Mouse (Mus musculus) ES-E14 (cell line): ENCODE measurements around the gene Abcc10. TPM values are rescaled to one million over a fixed set of nuclear protein-coding genes. Genes with fewer than 3 reads are reported as not detected.

Experiments
- DNase-seq: peaks from one replicate; pipeline ENCODE4 v3.0.0-alpha.2; 2013; ENCODE audit warnings: low read depth, low spot score
- H3K27ac ChIP-seq: 2 replicates; pipeline ENCODE4 v1.5.1; 2012; ENCODE audit warnings: low read depth, mild to moderate bottlenecking, low read length, moderate library complexity, mixed read lengths; ENCODE audit not compliant: poor library complexity, insufficient read depth, severe bottlenecking
- H3K36me3 ChIP-seq: 2 replicates; pipeline ENCODE4 v1.6.1; 2012; ENCODE audit warnings: mild to moderate bottlenecking, low read length, moderate library complexity, mixed read lengths; ENCODE audit not compliant: control insufficient read depth, poor library complexity, insufficient read depth, severe bottlenecking
- H3K4me1 ChIP-seq, 2 experiments: fragments of 150-350 bp in 1 of 2; sonication (generic) in 1 of 2; 2 replicates each; pipeline ENCODE4 v1.6.1; 2012; ENCODE audit warnings: low read length in 2 of 2, mild to moderate bottlenecking in 1 of 2, mixed read lengths in 1 of 2; ENCODE audit not compliant: control insufficient read depth in 2 of 2, insufficient read depth in 2 of 2, poor library complexity in 1 of 2
- H3K4me3 ChIP-seq, 2 experiments: fragments of 150-350 bp in 1 of 2; sonication (generic) in 1 of 2; 2 replicates each; pipeline ENCODE4 v1.5.1; 2012; ENCODE audit warnings: low read length in 2 of 2, low read depth in 1 of 2, mild to moderate bottlenecking in 1 of 2, mixed read lengths in 1 of 2; ENCODE audit not compliant: insufficient read depth in 1 of 2, poor library complexity in 1 of 2, severe bottlenecking in 1 of 2
- H3K9ac ChIP-seq: 2 replicates; pipeline ENCODE4 v1.6.1; 2012; ENCODE audit warnings: low read depth, mild to moderate bottlenecking, low read length, mixed read lengths; ENCODE audit not compliant: poor library complexity, insufficient read depth, severe bottlenecking
- H3K9me3 ChIP-seq: fragments of 150-350 bp; sonication (generic); 2 replicates; pipeline ENCODE4 v1.6.1; 2012; ENCODE audit warnings: low read depth, mild to moderate bottlenecking, low read length; ENCODE audit not compliant: control insufficient read depth, insufficient read depth
- CHD2 ChIP-seq: IDR thresholded peaks from 2 replicates; pipeline ENCODE4 v1.6.1; 2014; ENCODE audit warnings: mild to moderate bottlenecking, low read depth, low read length, inconsistent platforms
- HCFC1 ChIP-seq: IDR thresholded peaks from 2 replicates; pipeline ENCODE4 v1.6.1; 2012; ENCODE audit warnings: low read length, inconsistent platforms, borderline replicate concordance; ENCODE audit not compliant: insufficient read depth
- MAFK ChIP-seq: IDR thresholded peaks from 2 replicates; pipeline ENCODE4 v1.6.1; 2014; ENCODE audit warnings: mild to moderate bottlenecking, low read depth, low read length, inconsistent platforms; ENCODE audit not compliant: insufficient read depth
- ZC3H11A ChIP-seq: IDR thresholded peaks from 2 replicates; pipeline ENCODE4 v1.6.1; 2012; ENCODE audit warnings: low read depth, mild to moderate bottlenecking, inconsistent platforms, low read length, borderline replicate concordance
- ZNF384 ChIP-seq: IDR thresholded peaks from 2 replicates; pipeline ENCODE4 v1.6.1; 2012; ENCODE audit warnings: low read depth, low read length, inconsistent platforms
- in situ Hi-C, 2 experiments: fragments of 600-800 bp; cut with MboI; formaldehyde crosslinking; loops; one replicate each; pipeline ENCODE4 v1.15.1; 2025; ENCODE audit warnings: low sequenced_read_pairs in 2 of 2, inconsistent platforms in 1 of 2; ENCODE audit not compliant: unreplicated experiment in 2 of 2
- total RNA-seq: library from RNA; depleted of rRNA; stranded (reverse); fragments of 300-350 nt; gene quantifications from 2 replicates; pipeline ENCODE4 v1.2.3, GENCODE M21; 2012

The Abcc10 gene
- total RNA-seq, 1 experiment = 17.2 TPM

DNA sequence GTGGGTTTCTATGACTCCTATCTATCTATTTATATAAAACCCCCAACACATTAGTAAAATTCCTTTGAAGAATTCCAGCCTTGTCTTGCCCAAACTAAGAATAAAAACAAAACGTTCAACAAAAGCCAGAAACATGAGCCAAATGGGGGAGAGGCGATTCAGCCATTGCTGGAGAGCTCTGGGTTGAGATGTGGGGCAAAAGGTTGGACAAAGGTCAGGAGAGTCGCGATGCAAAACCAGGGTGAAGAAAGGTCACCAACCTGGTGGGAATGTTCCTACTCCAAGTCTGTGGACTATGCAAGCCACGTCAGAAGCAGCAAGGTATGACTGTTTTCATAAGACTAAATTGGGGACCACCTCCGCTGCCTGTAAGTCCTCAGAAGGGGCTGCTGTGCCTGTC lies 7.7 kb downstream of the Abcc10 start:
- no peaks in the 10 kb centered on the region for H3K9me3 ChIP-seq
- H3K4me1 ChIP-seq = 0 out of 4 replicates have a peak, but pooled peaks cover 0 to 2% of the 10 kb centered on the region in 2 experiments
- TF ChIP-seq ZC3H11A = no peak
- no peak for TF ChIP-seq ZNF384
- no peak for TF ChIP-seq MAFK
- no peak for TF ChIP-seq HCFC1
- no peak for TF ChIP-seq CHD2
- in situ Hi-C loops = no loop called here
- H3K27ac ChIP-seq = no peak overlapping the region
- H3K9ac ChIP-seq = no peak overlapping the region
- DNase-seq = no peak
- no peak overlapping the region for H3K4me3 ChIP-seq
- H3K36me3 ChIP-seq = peaks cover 10% of the 10 kb centered on the region; the same call in 1 of the 2 replicates

DNA sequence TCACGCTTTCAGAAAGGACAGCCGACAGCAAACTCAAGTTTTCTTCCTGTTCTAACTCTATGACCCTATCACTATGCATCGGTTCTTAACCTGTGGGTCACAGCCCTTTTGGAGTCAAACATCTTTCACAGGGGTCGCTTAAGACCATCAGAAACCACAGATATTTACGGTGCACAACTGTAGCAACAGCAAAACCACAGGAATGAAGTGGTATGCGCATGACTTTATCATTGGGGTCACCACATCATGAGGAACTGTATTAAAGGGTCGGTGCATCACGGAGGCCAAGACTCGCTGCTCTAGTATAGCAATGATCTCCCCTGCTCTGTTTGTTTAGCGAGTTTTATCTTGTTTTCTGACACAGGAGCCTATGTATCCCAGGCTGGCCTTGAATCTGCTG lies 12.3 kb downstream of the Abcc10 start:
- Histone ChIP-seq H3K4me3 (no peak overlapping the region), H3K36me3 (peaks cover 8% of the 10 kb centered on the region; the same call in 1 of the 2 replicates), H3K4me1 (0 out of 4 replicates have a peak, but pooled peaks cover 0 to 2% of the 10 kb centered on the region in 2 experiments), H3K27ac (no peak overlapping the region), H3K9ac (no peak overlapping the region), H3K9me3 (no peaks in the 10 kb centered on the region)
- in situ Hi-C loops = no loop called here
- DNase-seq = no peak
- TF ChIP-seq MAFK (no peak), CHD2 (no peak), ZC3H11A (no peak), ZNF384 (no peak), HCFC1 (no peak)

DNA sequence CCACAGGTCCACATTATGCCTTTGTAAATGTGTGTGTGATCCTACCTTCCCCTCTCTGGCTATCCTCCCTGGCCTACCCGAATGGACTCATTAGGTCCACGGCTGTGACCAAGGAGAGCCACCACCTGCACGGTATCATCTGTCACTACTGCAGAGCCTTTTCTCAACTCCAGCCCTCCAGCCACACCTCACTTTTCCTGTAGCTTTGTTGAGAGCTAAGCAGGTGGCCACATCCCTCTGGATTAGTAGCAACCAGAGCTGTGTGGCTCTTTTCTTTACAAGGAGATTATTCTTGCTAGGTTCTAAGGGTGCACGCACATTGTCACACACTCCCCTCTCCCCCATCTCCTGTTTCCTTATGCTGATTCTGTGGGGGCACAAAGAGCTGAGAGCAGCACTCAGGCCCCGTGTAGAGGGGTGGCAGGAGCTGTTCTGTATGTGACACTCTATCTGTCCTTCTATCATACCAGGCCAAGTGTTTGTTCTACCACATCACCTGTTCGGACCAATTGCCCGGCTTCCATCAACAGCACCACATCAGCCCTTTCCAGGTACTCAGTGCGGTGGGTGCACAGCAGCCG lies 14.9 kb downstream of the Abcc10 start:
- Histone ChIP-seq H3K4me1 (peaks cover 0 to 4% of the 10 kb centered on the region in 2 experiments; a peak in 1 of 4 replicates), H3K27ac (no peak overlapping the region; the same call in 1 of the 2 replicates), H3K9me3 (no peaks in the 10 kb centered on the region), H3K4me3 (no peak overlapping the region), H3K36me3 (peaks cover 8% of the 10 kb centered on the region; the same call in 1 of the 2 replicates), H3K9ac (no peak overlapping the region)
- DNase-seq = no peak
- no peak for TF ChIP-seq MAFK
- no peak for TF ChIP-seq HCFC1
- no peak for TF ChIP-seq ZC3H11A
- no peak for TF ChIP-seq ZNF384
- in situ Hi-C loops = no loop called here

DNA sequence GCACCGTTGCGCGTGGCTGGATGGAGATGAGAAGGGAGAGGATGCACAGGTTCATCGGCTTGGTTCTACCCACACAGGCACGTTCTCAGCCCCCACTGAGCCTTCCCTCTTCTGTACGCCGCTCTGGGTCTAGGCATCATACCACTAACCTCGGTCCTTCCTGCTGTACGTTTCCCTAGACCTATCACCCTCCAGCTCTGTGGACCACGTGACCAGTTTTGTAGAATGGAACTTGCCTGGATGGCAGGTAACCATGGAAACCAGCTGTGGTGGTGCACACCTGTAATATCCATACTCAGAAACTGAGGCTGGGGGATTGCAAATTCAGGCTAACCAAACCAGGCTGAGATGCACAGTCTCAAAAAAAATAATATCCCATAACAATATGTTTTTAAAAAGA lies 17.6 kb downstream of the Abcc10 start:
- H3K4me3 ChIP-seq = no peak overlapping the region
- no peak overlapping the region for H3K9ac ChIP-seq
- peaks cover 0 to 4% of the 10 kb centered on the region in 2 experiments; a peak in 1 of 4 replicates for H3K4me1 ChIP-seq
- peaks cover 13% of the 10 kb centered on the region; the same call in 1 of the 2 replicates for H3K36me3 ChIP-seq
- in situ Hi-C loops = no loop called here
- DNase-seq = no peak
- H3K9me3 ChIP-seq = no peaks in the 10 kb centered on the region
- no peak overlapping the region for H3K27ac ChIP-seq
- TF ChIP-seq HCFC1 (no peak), CHD2 (no peak), ZNF384 (no peak), ZC3H11A (no peak)
